Mouse (Mus musculus) G1E-ER4 (cell line): ENCODE data around the gene Med23. TPM values are rescaled to one million over a fixed set of nuclear protein-coding genes. Genes with fewer than 3 reads are reported as not detected.

Experiments used
- GATA1 ChIP-seq: IDR thresholded peaks from one replicate; pipeline ENCODE4 v1.8.0; 2012; ENCODE audit warnings: low read length, inconsistent platforms
- polyA plus RNA-seq: library from polyadenylated mRNA; stranded (reverse); fragments of >175 nt; gene quantifications from 2 replicates; pipeline ENCODE4 v1.2.3, GENCODE M21; 2012

Gene Med23
- polyA plus RNA-seq, 1 experiment = 11.0 TPM

- TF ChIP-seq GATA1 = no peak
Observed at GRCm38 (mm10) chr10:24836366-24837038, 33.3 kb upstream of the Med23 start.

- no peak for TF ChIP-seq GATA1
Observed at GRCm38 (mm10) chr10:24840795-24841194, 29.0 kb upstream of the Med23 start.

GRCm38 (mm10) chr10:24841998-24842397, 27.8 kb upstream of the Med23 start:
- no peak for TF ChIP-seq GATA1

GRCm38 (mm10) chr10:24842676-24843075, 27.1 kb upstream of the Med23 start, which contains the start of gene Enpp3:
Gene Enpp3, minus strand, starts transcription at chr10:24842823.
- TF ChIP-seq GATA1 = no peak

GRCm38 (mm10) chr10:24863146-24863545, 6.6 kb upstream of the Med23 start:
- TF ChIP-seq GATA1 = no peak

- no peak for TF ChIP-seq GATA1
Observed at GRCm38 (mm10) chr10:24864434-24864833, 5.4 kb upstream of the Med23 start.

- no peak for TF ChIP-seq GATA1
Observed at GRCm38 (mm10) chr10:24873624-24874023, 3.8 kb downstream of the Med23 start.

GRCm38 (mm10) chr10:24886008-24886407, 16.2 kb downstream of the Med23 start:
- no peak for TF ChIP-seq GATA1

- no peak for TF ChIP-seq GATA1
Observed at GRCm38 (mm10) chr10:24888343-24888742, 18.6 kb downstream of the Med23 start.

GRCm38 (mm10) chr10:24895927-24896326, 26.1 kb downstream of the Med23 start:
- no peak for TF ChIP-seq GATA1

- no peak for TF ChIP-seq GATA1
Observed at GRCm38 (mm10) chr10:24905627-24906026, 35.8 kb downstream of the Med23 start.

- TF ChIP-seq GATA1 = no peak
Observed at GRCm38 (mm10) chr10:24911199-24911598, 41.4 kb downstream of the Med23 start.

GRCm38 (mm10) chr10:24912576-24912975, 42.8 kb downstream of the Med23 start:
- TF ChIP-seq GATA1 = no peak

GRCm38 (mm10) chr10:24915486-24915885, 45.7 kb downstream of the Med23 start:
- TF ChIP-seq GATA1 = no peak

GRCm38 (mm10) chr10:24922977-24923376, 53.2 kb downstream of the Med23 start:
- TF ChIP-seq GATA1 = no peak

- TF ChIP-seq GATA1 = no peak
Observed at GRCm38 (mm10) chr10:24924296-24924695, 54.5 kb downstream of the Med23 start.

GRCm38 (mm10) chr10:24926380-24926779, 56.6 kb downstream of the Med23 start:
- TF ChIP-seq GATA1 = no peak
